Mouse (Mus musculus) monocyte, adult 59 days (primary cell): Measurements from ENCODE around the gene Pik3cd. TPM values are rescaled to one million over a fixed set of nuclear protein-coding genes. Genes with fewer than 3 reads are reported as not detected.

Experiments
- total RNA-seq, 2 experiments: library from RNA; stranded (reverse); gene quantifications; one replicate each; pipeline ENCODE4 v1.2.4; 2023

Pik3cd gene
- total RNA-seq, result 100 to 1,000 TPM; 279 to 327 TPM

DNA sequence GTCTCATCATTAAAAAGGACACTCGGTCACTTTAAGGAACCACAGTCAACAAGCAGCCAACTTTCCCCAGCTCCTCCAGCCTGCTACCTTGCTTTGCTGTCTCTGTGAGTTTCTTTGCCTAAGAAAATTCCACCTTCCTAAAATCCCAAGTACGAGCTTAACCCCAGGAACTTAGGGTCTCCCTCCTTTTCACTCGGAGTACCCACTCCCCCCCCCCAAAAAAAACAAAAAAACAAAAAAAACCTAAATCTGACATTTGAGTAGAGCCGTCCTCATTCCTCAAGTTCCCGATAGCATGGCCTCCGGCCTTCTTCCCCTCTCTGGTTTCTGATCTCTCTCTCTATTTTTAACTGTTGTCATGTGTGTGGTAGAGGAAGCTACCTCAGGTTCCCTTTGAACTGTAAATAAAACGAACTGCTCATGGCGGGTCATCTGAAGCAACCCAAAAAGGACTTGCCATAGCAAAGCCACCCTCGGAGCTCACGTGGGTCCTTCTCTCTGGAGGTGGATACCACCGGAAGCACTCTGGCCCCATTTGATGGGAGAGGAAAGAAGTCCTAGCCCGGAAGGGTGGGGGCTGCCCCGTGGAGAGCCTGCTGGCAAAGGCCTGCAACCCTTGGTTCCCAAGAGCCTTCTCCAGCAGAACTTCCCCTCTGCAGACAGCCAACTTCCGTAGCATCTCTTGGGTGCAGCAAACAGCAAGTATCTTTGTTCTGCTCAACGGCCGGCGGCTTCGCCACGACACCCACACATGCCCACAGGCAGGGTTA, at the start of gene Pik3cd:
Gene Pik3cd (minus strand): TSS at position 362 of the 770 bp plus-strand sequence.

DNA sequence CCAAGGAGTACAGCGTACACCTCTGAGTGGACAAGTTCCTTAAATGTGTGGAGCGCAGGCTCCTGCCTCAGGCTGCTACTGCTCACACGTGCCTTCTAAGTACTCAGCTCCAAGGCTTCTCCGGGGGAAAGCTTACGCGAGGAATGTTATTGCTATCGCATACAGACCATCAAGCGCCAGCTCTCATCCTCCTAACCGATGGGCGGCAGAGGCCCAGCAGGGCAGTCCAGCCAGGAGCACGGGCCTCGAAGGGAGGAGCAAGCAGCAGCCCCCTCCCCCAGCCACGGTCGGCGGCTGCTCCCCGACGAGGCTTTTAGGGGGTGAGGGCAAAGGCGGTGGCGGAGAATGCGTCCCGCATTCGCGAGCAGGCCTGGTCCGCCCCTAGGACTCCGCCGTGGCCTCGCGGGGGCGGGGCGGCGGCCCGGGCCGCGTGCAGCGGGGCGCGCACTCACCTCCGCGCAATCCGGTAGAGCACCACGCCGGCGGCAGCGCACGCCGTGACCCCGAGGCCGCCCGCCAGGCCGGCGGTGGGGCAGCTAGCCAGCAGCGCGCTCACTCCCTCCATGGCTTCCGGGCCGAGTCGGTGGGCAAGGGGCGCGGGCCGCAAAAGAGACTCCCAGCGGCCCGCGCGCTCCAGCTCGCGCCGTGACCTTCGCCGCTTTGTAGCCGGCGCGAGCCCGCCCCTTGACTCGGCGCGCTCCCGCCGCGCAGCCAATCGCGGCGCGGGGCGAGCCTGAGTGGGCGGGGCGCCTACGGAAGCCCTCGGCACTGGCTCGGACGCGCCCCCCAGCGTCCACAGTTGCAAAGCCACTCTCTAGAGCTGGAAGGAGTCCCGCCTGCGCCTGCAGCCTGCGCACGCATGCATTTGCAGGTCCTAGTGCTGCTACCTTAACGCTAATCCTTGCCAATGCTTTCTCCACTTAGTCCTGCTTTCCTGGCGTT, 35.3 kb upstream of the Pik3cd start, which contains the start of gene Tmem201:
Gene Tmem201 (minus strand): TSS at position 662 of the 942 bp plus-strand sequence.

Other genes with a start within 250 kb of the Pik3cd start
- gene Rbp7, start 247.6 kb downstream of the Pik3cd start, total RNA-seq, result not detected
- not detected for gene Tmem274, start 225.2 kb downstream of the Pik3cd start, total RNA-seq
- gene Nmnat1, start 217.4 kb downstream of the Pik3cd start, total RNA-seq, result 1 to 10 TPM; 4.0 to 4.4 TPM
- 10 to 100 TPM; 12.7 to 13.8 TPM for gene Lzic, start 217.3 kb downstream of the Pik3cd start, total RNA-seq
- gene Ctnnbip1, start 184.3 kb downstream of the Pik3cd start, total RNA-seq, result 1 to 10 TPM; 7.9 to 8.4 TPM
- 1 to 10 TPM; 9.3 to 9.7 TPM for gene Clstn1, start 116.1 kb downstream of the Pik3cd start, total RNA-seq
- gene Tmem201, start 35.5 kb upstream of the Pik3cd start, total RNA-seq, result 1 to 10 TPM; 6.3 to 7.0 TPM
- 1 to 10 TPM; 8.0 to 9.1 TPM for gene Slc25a33, start 71.7 kb upstream of the Pik3cd start, total RNA-seq